Mouse (Mus musculus): Measurements from ENCODE around the gene Tshz3. TPM values are rescaled to one million over a fixed set of nuclear protein-coding genes. Genes with fewer than 3 reads are reported as not detected.

Tshz3 gene
- polyA plus RNA-seq (2014; fragmentation: Illumina TruSeq; extraction: RNeasy Lipid Tissue Mini Kit (QIAGEN cat#74804); ENCODE audit: low read depth, low replicate concordance): 3.3 TPM

GRCm38 (mm10) chr7:36697856-36698588 lies at the start of gene Tshz3:
Tshz3 (plus strand) TSS chr7:36698118.

